In genomic region chr8:93691375-93691774, GRCm38 (mm10) we compare ENCODE assay signal across 20 mouse cellular contexts.
DNase-seq lines count a peak whose midpoint lies in the region; ATAC-seq and TF ChIP-seq lines count a peak whose summit lies in the region.
"Had no signal": no experiment of that assay in that cellular context is flagged by ENCODE, and none has a peak within 500 bp of the region (broad histone marks: within the 10 kb centered on the region; RNA-seq: fewer than 3 reads in every experiment).

No protein-coding gene starts in this region.

- DNase-seq in forebrain, postnatal 0 days, result peak; percentile 21
- DNase-seq in forebrain, embryonic 11.5 days (ENCODE audit: low spot score), result no peak
- DNase-seq in heart, adult 11 months, result peak; percentile 6
- no peak for DNase-seq in thymus, postnatal 0 days (ENCODE audit: low spot score)
- DNase-seq: adrenal gland, adult 2 months; adrenal gland, postnatal 10 days; adrenal gland, postnatal 25 days; B cell, adult 2 months; cerebellum, adult 11-12 months; cerebellum, adult 2 months; cerebellum, adult 9-10 months; cerebellum, postnatal 10 days; cerebellum, postnatal 25 days had no signal

- H3K27me3 ChIP-seq in forebrain, postnatal 0 days (ENCODE audit: insufficient read depth, low read length), result no peaks in the 10 kb centered on the region
- no peaks in the 10 kb centered on the region for H3K27me3 ChIP-seq in forebrain, embryonic 11.5 days (ENCODE audit: control insufficient read depth, insufficient read depth, low read length)
- no peaks in the 10 kb centered on the region; the same call in 1 of the 2 replicates for H3K27me3 ChIP-seq in heart, embryonic 12.5 days (replicated peaks)
- H3K27me3 ChIP-seq: embryonic facial prominence, embryonic 12.5 days; forebrain, embryonic 12.5 days had no signal

- peak; percentile 29; the same call in 1 of the 2 replicates for ATAC-seq in forebrain, postnatal 0 days
- ATAC-seq in forebrain, embryonic 11.5 days (replicated peaks; ENCODE audit: low FRiP score), result no peak
- no peak for ATAC-seq in heart, embryonic 12.5 days (ENCODE audit: insufficient number of reproducible peaks, low FRiP score)
- ATAC-seq: CD4-positive, CD25-positive, alpha-beta regulatory T cell, adult 4 months; forebrain, embryonic 14.5 days; forebrain, embryonic 16.5 days had no signal

- TF ChIP-seq CTCF in forebrain, postnatal 0 days (IDR thresholded peaks at IDR 0.05; ENCODE audit: low read depth), result no peak

- H3K9me3 ChIP-seq in forebrain, postnatal 0 days (ENCODE audit: low read length), result no peaks in the 10 kb centered on the region
- no peaks in the 10 kb centered on the region for H3K9me3 ChIP-seq in forebrain, embryonic 11.5 days (ENCODE audit: control insufficient read depth, low read length)
- H3K9me3 ChIP-seq in heart, embryonic 12.5 days (replicated peaks), result no peaks in the 10 kb centered on the region
- H3K9me3 ChIP-seq: embryonic facial prominence, embryonic 10.5 days; embryonic facial prominence, embryonic 12.5 days; forebrain, embryonic 12.5 days had no signal

- H3K27ac ChIP-seq in forebrain, postnatal 0 days (ENCODE audit: low read depth, low read length), result no peak overlapping the region
- H3K27ac ChIP-seq in forebrain, embryonic 11.5 days (ENCODE audit: low read depth, low read length), result no peak overlapping the region
- H3K27ac ChIP-seq in heart, embryonic 12.5 days (ENCODE audit: poor library complexity, severe bottlenecking), result no peak overlapping the region
- H3K27ac ChIP-seq: embryonic facial prominence, embryonic 10.5 days; embryonic facial prominence, embryonic 12.5 days; forebrain, embryonic 12.5 days had no signal

- H3K4me3 ChIP-seq in forebrain, postnatal 0 days (ENCODE audit: low read depth, low read length), result no peak overlapping the region
- no peak overlapping the region for H3K4me3 ChIP-seq in forebrain, embryonic 11.5 days (ENCODE audit: low read depth, low read length)
- no peak overlapping the region for H3K4me3 ChIP-seq in heart, embryonic 12.5 days
- H3K4me3 ChIP-seq: embryonic facial prominence, embryonic 10.5 days; embryonic facial prominence, embryonic 12.5 days; forebrain, embryonic 12.5 days had no signal

- no peak overlapping the region for H3K4me2 ChIP-seq in forebrain, postnatal 0 days (ENCODE audit: low read depth)
- no peak overlapping the region for H3K4me2 ChIP-seq in forebrain, embryonic 11.5 days (ENCODE audit: low read depth, low read length, severe bottlenecking)
- H3K4me2 ChIP-seq in heart, embryonic 12.5 days, result no peak overlapping the region
- H3K4me2 ChIP-seq: embryonic facial prominence, embryonic 12.5 days; forebrain, embryonic 12.5 days had no signal

- H3K9ac ChIP-seq in forebrain, postnatal 0 days, result no peak overlapping the region
- H3K9ac ChIP-seq in forebrain, embryonic 11.5 days (ENCODE audit: low read length), result no peak overlapping the region
- no peak overlapping the region for H3K9ac ChIP-seq in heart, embryonic 12.5 days
- H3K9ac ChIP-seq: embryonic facial prominence, embryonic 12.5 days; forebrain, embryonic 12.5 days had no signal

- H3K36me3 ChIP-seq in forebrain, postnatal 0 days (ENCODE audit: insufficient read depth), result no peaks in the 10 kb centered on the region
- H3K36me3 ChIP-seq in forebrain, embryonic 11.5 days (ENCODE audit: control insufficient read depth, insufficient read depth, low read length), result no peaks in the 10 kb centered on the region
- no peaks in the 10 kb centered on the region for H3K36me3 ChIP-seq in heart, embryonic 12.5 days
- H3K36me3 ChIP-seq: embryonic facial prominence, embryonic 10.5 days; embryonic facial prominence, embryonic 12.5 days; forebrain, embryonic 12.5 days had no signal

- WGBS in forebrain, postnatal 0 days, result 75% methylated on average over 2 of the region's 2 CpGs
- WGBS in forebrain, embryonic 11.5 days, result 91% methylated on average over 2 of the region's 2 CpGs
- 86% methylated on average over 2 of the region's 2 CpGs for WGBS in heart, embryonic 12.5 days

- H3K4me1 ChIP-seq in forebrain, postnatal 0 days (ENCODE audit: insufficient read depth), result no peaks in the 10 kb centered on the region; the same call in 1 of the 2 replicates
- H3K4me1 ChIP-seq in forebrain, embryonic 11.5 days (replicated peaks; ENCODE audit: control insufficient read depth, insufficient read depth, low read length), result peaks cover 5% of the 10 kb centered on the region; the same call in 1 of the 2 replicates
- 0 out of 2 replicates have a peak, but pooled peaks cover 4% of the 10 kb centered on the region for H3K4me1 ChIP-seq in heart, embryonic 12.5 days (replicated peaks)
- H3K4me1 ChIP-seq: embryonic facial prominence, embryonic 12.5 days had no signal

Comparison
In these comparisons a context has a peak if more than half of its experiments do, and no peak if none do; other contexts are left out.
1. DNase-seq: peak in forebrain, postnatal 0 days (single experiment) and heart, adult 11 months (single experiment); none in forebrain, embryonic 11.5 days (single experiment) and thymus, postnatal 0 days (single experiment).